Mouse (Mus musculus) spleen, adult 2 months (tissue): ENCODE data around the gene Tbc1d12.

Experiments used
- CTCF ChIP-seq: fragments of 200-500 bp; IDR thresholded peaks from 2 replicates; pipeline ENCODE4 v1.5.1; 2011; ENCODE audit warnings: mild to moderate bottlenecking, inconsistent platforms; ENCODE audit not compliant: insufficient read depth, insufficient read length, insufficient replicate concordance; ENCODE audit errors: extremely low read depth
- POLR2A ChIP-seq: fragments of 200-500 bp; IDR thresholded peaks from 2 replicates; pipeline ENCODE4 v1.6.1; 2011; ENCODE audit warnings: low read depth, low read length, inconsistent platforms

GRCm38 (mm10) chr19:38914926-38915325 lies 78.5 kb downstream of the Tbc1d12 start:
- TF ChIP-seq CTCF (no peak), POLR2A (no peak)
